Mouse (Mus musculus) forebrain, embryonic 10.5 days (tissue): ENCODE data around the gene Grm4. TPM values are rescaled to one million over a fixed set of nuclear protein-coding genes. Genes with fewer than 3 reads are reported as not detected.
A peak's percentile ranks its signal among the peaks of the same experiment; 100 is the strongest.

ENCODE experiments used
- DNase-seq: peaks from one replicate; pipeline ENCODE4 v3.0.0-alpha.2; 2017; ENCODE audit warnings: low spot score; ENCODE audit errors: extremely low spot score
- H3K27ac ChIP-seq: fragments of 300-500 bp; sonication (generic); 2 replicates; pipeline ENCODE4 v1.5.1; 2016; ENCODE audit warnings: mild to moderate bottlenecking
- H3K27me3 ChIP-seq: fragments of 300-500 bp; sonication (generic); 2 replicates; pipeline ENCODE4 v1.6.1; 2016; ENCODE audit warnings: mild to moderate bottlenecking; ENCODE audit not compliant: poor library complexity, severe bottlenecking
- H3K36me3 ChIP-seq: fragments of 300-500 bp; sonication (generic); replicated peaks from 2 replicates; pipeline ENCODE4 v1.6.1; 2016; ENCODE audit warnings: mild to moderate bottlenecking, moderate library complexity
- H3K4me1 ChIP-seq: fragments of 300-500 bp; sonication (generic); 2 replicates; pipeline ENCODE4 v1.6.1; 2016
- H3K4me3 ChIP-seq: fragments of 300-500 bp; sonication (generic); 2 replicates; pipeline ENCODE4 v1.5.1; 2016; ENCODE audit warnings: mild to moderate bottlenecking, moderate library complexity
- H3K9me3 ChIP-seq: fragments of 300-500 bp; sonication (generic); 2 replicates; pipeline ENCODE4 v1.6.1; 2016; ENCODE audit warnings: mild to moderate bottlenecking, moderate library complexity
- WGBS: fragments of 180-500 bp; shearing (Covaris S2); methylation state at CpG from one replicate; pipeline ENCODE4 v1.1.7; 2016; 5-methylcytosine and 5-hydroxymethylcytosine counted together
- polyA plus RNA-seq: library from polyadenylated mRNA; unstranded; fragments of >200 nt; fragmentation: Nextera tagmentation; extraction: Ambion mirVana; gene quantifications from 2 replicates; pipeline ENCODE4 v1.2.1, GENCODE M21; 2016

Grm4 gene
- polyA plus RNA-seq, 1 experiment from 2014 or later: 0.61 TPM

DNA sequence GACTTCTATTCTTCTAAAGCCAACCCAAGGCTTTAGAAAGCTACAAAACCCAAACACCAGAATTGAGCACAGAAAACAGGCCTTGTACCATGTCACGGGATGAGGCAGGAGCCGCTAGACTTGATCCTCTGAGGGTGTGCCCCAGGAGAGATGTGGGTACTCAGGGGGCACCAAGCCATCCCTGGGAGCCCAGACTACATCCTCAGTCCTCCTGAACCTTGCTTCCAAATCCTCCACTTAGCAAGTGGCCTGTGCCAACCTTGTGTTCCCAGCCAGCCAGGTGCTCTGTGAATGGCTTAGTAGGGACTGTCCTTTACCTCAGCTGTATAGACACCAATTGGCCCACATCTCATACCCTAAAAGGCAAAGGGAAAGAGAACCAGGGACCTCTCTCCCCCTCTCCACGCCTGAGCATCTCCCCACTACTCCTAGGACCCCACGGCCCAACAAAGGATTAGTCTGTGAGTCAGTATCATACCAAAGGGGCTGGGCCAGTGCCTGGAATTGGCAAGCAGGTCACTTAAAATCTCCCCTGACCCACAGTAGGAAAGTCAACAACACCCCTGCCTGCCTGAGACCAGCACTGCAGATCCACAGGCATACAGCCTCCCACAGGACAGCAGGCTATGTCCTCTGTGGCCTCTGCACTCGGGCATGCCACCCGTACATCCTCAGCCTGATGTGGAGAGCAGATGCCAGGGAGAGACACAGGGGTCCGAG, 14.2 kb downstream of the Grm4 start:
- Histone ChIP-seq H3K4me1 (peaks cover 97% of the 10 kb centered on the region), H3K27me3 (peaks cover 98% of the 10 kb centered on the region), H3K4me3 (no peak overlapping the region), H3K27ac (peak overlapping the region; percentile 93), H3K36me3 (no peaks in the 10 kb centered on the region), H3K9me3 (0 out of 2 replicates have a peak, but pooled peaks cover 5% of the 10 kb centered on the region)
- WGBS: 86% methylated on average over 7 of the region's 7 CpGs
- no peak for DNase-seq

DNA sequence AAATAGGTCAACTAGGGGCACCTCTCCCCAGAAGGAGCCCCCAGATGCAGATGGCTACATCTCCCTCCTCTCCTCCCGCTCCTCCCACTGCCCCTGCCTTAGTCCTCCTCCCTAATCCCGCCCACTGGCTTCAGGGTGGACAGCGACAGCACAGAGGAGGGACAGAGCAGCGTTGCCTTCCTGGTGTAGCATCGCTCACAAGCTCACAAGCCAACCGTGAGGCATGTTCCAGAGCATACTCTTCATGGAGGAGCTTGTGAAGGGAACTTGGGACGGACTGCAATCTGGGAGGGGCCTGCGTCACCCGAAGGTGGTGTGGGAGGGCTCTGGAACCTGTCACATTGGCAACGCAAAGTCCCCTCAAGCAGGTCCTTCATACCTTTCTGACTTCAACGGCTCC, 14.8 kb downstream of the Grm4 start:
- Histone ChIP-seq H3K4me3 (no peak overlapping the region), H3K9me3 (0 out of 2 replicates have a peak, but pooled peaks cover 5% of the 10 kb centered on the region), H3K27ac (peak overlapping the region; percentile 93), H3K4me1 (peaks cover 97% of the 10 kb centered on the region), H3K27me3 (peaks cover 95% of the 10 kb centered on the region), H3K36me3 (no peaks in the 10 kb centered on the region)
- DNase-seq: no peak
- WGBS: 49% methylated on average over 11 of the region's 11 CpGs

DNA sequence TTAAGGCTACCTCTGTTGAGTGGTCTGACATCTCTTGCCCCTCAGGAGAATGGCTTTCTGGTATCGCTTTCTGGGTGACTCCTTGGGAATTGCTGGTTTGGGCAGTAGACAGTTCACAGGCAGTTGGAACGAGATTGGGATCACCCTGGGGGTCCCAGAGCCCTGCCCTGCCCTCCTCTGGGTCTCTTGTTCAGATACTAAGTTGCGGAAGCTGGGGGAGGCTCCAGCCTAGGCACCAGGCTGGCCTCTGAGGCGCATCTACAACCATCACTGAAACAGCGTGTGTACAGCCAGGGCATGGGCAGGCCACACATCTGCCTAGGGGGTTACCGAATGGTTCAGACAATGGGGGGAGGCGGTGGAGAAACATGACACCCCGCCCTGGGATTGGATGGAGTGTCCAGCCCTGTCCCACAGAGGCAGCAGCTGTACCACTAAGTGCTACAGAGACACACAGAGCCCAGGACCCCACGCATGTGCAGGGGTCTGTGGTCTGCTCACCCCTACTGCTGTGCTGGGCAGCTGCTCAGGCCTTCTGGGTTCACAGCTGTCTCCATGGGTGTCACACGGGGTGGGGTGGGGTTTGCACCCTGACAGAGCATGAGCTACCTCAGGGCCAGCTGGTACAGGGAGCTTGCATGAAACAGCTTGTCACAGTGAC, 15.9 kb downstream of the Grm4 start:
- peak; percentile 79 for DNase-seq
- Histone ChIP-seq H3K4me1 (peaks cover 97% of the 10 kb centered on the region), H3K9me3 (0 out of 2 replicates have a peak, but pooled peaks cover 5% of the 10 kb centered on the region), H3K27ac (peak overlapping the region; percentile 93), H3K4me3 (peak overlapping the region; percentile 9; the same call in 1 of the 2 replicates), H3K36me3 (no peaks in the 10 kb centered on the region), H3K27me3 (peaks cover 84% of the 10 kb centered on the region)
- WGBS: 16% methylated on average over 10 of the region's 10 CpGs

DNA sequence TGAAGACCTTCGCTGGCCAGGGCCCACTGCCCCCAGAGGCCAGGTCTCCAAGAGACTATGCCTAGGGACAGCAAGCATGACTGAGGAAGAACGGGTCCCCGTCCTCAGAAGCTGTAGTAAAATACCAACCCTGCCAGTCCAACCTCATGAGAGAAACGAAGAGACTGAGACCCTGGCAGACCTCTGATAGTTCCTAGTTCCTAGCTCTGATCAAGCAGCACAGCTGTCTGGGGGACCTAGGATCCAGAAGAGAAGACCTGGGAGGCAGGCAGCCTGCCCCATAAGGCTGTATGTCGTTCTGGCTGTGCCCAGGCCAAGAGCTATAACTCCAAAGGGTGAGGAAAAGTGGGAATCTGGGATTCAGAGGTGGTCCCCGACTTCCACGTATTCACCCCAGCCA, 17.3 kb downstream of the Grm4 start:
- Histone ChIP-seq H3K27me3 (peaks cover 78% of the 10 kb centered on the region), H3K4me1 (peaks cover 100% of the 10 kb centered on the region), H3K4me3 (no peak overlapping the region), H3K27ac (peak overlapping the region; percentile 93), H3K9me3 (0 out of 2 replicates have a peak, but pooled peaks cover 5% of the 10 kb centered on the region), H3K36me3 (no peaks in the 10 kb centered on the region)
- no peak for DNase-seq
- WGBS: 81% methylated on average over 7 of the region's 7 CpGs

DNA sequence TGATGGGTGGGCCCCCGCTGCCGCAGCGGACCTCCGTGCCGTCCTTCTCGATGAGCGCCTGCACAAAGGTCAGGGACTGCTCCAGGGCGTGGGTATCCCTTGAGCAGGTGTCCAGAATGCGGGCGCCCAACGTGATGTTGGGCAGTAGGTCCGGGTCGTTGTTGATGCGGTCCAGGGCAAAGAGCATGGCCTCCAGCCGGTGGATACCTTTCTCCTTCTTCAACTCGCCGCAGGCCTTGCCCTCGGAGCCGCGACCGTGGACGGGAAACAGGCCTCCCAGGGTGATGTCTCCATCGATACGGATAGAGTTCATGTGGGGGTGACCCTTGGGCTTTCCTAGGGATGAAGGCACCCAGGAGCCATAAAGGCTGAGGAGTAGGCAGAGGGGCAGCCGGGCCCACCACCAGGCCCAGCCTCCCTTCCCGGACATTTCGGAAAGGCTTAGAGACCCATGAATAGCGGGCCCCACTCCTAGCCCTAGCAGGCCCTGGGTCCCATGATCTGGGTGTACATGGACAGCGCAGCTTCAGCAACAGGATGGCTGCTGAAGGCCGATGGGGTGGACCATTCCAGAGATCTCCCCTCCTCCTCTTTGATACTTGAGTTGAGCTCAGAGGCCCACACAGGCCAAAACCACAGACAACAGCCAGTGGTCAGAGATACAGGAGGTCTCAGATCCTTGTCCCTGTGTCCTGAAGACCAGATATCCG, 18.3 kb downstream of the Grm4 start:
- peak overlapping the region; percentile 93 for H3K27ac ChIP-seq
- H3K27me3 ChIP-seq: peaks cover 69% of the 10 kb centered on the region
- H3K36me3 ChIP-seq: no peaks in the 10 kb centered on the region
- peak overlapping the region; percentile 33 for H3K4me3 ChIP-seq
- H3K4me1 ChIP-seq: peaks cover 98% of the 10 kb centered on the region
- 60% methylated on average over 31 of the region's 31 CpGs for WGBS
- H3K9me3 ChIP-seq: 0 out of 2 replicates have a peak, but pooled peaks cover 5% of the 10 kb centered on the region
- DNase-seq: no peak

DNA sequence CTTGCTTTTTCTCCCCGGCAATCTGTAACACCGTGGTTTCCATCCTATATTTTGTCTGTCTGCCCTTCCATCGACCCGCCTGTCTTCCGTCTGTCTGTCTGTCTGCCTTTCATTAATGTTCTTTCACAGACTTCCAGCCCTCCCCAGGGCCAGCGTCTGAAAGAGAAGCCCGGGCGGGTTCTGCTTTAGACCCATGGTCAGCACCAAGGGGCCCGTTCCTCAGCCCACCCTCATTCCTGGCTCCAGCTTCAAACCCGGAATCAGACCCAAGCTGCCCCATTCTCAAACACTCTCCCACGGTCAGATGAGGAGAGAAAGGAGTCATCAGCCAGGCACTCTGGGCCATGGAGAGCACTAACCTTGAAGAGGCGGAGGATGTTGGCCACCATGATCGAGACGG, 18.9 kb downstream of the Grm4 start:
- DNase-seq: no peak
- 0 out of 2 replicates have a peak, but pooled peaks cover 5% of the 10 kb centered on the region for H3K9me3 ChIP-seq
- peaks cover 92% of the 10 kb centered on the region for H3K4me1 ChIP-seq
- no peaks in the 10 kb centered on the region for H3K36me3 ChIP-seq
- peak overlapping the region; percentile 93 for H3K27ac ChIP-seq
- H3K27me3 ChIP-seq: peaks cover 63% of the 10 kb centered on the region
- H3K4me3 ChIP-seq: peak overlapping the region; percentile 33
- 23% methylated on average over 14 of the region's 14 CpGs for WGBS

DNA sequence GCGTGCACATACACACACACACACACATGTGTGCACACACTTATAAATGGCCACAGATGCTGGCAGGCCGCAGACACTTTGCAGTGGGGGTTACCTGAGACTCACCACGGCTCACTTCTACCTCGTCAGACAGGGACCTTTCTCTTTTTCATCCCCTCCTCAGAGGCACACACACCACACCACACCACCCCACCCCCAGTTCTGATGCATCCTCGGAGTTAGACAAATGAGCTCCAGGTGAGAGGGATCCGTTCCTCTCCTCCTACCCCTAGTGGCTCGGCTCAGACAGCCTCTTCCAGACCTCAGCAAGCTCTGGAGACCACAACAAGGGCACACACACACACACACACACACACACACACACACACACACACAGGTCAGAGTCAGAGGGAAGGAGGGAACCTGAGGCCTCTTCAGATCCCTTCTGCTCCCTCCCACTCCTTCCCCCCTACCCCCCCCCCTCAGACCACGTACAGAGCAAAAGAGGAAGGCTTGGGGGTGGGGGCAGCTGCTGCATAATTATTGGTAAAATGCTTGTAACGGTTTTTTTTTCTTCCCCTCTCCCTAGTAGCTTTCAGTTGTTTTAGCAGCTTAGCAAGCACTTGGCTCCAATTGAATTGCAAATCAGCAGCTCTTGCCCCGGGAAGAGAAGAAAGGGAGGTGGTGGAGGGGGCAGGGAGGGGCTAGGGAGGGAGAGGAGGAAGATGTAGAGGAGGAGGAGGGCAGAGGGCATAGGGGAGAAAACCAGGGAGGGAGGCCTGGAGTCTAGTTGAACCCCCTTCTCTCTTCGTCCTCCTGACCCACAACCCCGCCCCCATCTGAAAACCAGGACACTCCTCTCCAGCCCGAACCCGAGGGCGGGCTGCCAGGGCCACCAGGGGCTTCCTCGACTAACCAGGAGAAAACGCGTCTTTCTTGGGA, 19.6 kb downstream of the Grm4 start:
- 5% methylated on average over 18 of the region's 18 CpGs for WGBS
- DNase-seq: peak; percentile 87

DNA sequence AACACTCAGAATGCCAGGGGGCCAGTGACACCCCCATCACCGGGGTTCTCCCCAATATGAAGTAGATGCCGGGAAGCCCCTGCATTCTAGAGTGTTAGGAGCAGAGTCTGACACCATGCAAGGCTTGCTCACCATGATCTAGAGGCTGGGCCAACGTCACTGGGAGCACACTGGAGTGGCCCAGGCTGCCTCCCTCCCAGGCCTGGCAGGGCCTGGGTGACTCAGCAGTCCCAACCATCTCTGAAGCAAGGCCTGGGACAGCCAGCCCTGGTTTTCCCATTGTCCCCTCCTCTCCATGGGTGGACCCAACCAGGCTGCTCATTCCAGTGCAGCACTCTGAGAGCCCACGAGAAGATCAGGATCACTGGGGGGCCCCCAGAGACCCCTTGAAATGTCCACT, 20.4 kb downstream of the Grm4 start:
- no peaks in the 10 kb centered on the region for H3K36me3 ChIP-seq
- peak overlapping the region; percentile 93 for H3K27ac ChIP-seq
- 0 out of 2 replicates have a peak, but pooled peaks cover 5% of the 10 kb centered on the region for H3K9me3 ChIP-seq
- WGBS: 39% methylated on average over 4 of the region's 4 CpGs
- peaks cover 48% of the 10 kb centered on the region for H3K27me3 ChIP-seq
- H3K4me3 ChIP-seq: peak overlapping the region; percentile 33
- DNase-seq: no peak
- peaks cover 80% of the 10 kb centered on the region for H3K4me1 ChIP-seq

More for the DNA sequence above, 19.6 kb downstream of the Grm4 start:
- Histone ChIP-seq H3K9me3 (0 out of 2 replicates have a peak, but pooled peaks cover 5% of the 10 kb centered on the region), H3K36me3 (no peaks in the 10 kb centered on the region), H3K27ac (peak overlapping the region; percentile 93), H3K4me1 (peaks cover 85% of the 10 kb centered on the region), H3K27me3 (peaks cover 56% of the 10 kb centered on the region), H3K4me3 (peak overlapping the region; percentile 33)

DNA sequence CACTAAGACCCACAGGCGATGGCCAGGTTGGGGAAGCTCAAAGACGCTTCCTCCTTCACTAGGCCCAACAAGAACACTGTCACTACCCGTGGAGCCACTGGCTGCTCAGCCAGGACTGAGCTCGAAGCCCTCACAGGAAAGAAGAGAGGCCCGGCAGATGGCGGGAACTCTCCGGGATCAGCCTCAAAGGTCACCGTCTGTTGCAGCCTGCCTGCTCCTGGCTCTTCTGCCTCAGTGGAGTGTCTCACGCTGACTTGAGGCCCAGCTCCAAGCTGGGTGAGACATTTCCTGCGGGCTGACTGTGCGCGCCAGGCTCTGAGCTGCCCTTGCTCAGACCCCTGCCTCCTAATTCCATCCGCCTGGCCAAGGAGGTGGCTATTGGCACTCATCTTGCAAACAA, 22.1 kb downstream of the Grm4 start:
- H3K27me3 ChIP-seq: peaks cover 39% of the 10 kb centered on the region
- no peak for DNase-seq
- H3K27ac ChIP-seq: peak overlapping the region; percentile 93
- H3K36me3 ChIP-seq: no peaks in the 10 kb centered on the region
- H3K9me3 ChIP-seq: 0 out of 2 replicates have a peak, but pooled peaks cover 5% of the 10 kb centered on the region
- H3K4me3 ChIP-seq: no peak overlapping the region
- H3K4me1 ChIP-seq: peaks cover 75% of the 10 kb centered on the region
- WGBS: 82% methylated on average over 13 of the region's 13 CpGs

DNA sequence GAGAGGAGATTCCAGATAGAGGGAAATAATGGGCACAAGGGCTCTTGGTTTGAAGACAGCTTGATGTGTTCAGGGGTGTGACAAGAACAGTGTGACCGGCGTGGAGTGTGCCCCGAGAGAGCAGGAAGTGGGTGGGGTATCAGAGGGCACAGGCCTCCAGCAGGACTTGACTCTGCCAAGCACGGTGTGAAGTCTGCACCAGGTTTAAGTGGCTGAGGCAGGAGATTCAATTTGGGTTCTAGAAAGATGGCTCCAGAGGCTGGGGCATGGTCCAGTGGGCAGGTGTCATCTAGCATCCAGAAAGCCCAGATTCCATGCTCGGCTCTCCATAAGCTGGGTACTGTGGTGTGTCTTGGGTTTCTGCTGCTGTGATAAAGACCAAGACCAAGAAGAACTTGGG, 23.4 kb downstream of the Grm4 start:
- 0 out of 2 replicates have a peak, but pooled peaks cover 3% of the 10 kb centered on the region for H3K9me3 ChIP-seq
- 87% methylated on average over 5 of the region's 5 CpGs for WGBS
- H3K27ac ChIP-seq: no peak overlapping the region
- H3K27me3 ChIP-seq: peaks cover 26% of the 10 kb centered on the region
- no peak overlapping the region for H3K4me3 ChIP-seq
- H3K4me1 ChIP-seq: peaks cover 69% of the 10 kb centered on the region
- no peaks in the 10 kb centered on the region for H3K36me3 ChIP-seq
- DNase-seq: no peak

DNA sequence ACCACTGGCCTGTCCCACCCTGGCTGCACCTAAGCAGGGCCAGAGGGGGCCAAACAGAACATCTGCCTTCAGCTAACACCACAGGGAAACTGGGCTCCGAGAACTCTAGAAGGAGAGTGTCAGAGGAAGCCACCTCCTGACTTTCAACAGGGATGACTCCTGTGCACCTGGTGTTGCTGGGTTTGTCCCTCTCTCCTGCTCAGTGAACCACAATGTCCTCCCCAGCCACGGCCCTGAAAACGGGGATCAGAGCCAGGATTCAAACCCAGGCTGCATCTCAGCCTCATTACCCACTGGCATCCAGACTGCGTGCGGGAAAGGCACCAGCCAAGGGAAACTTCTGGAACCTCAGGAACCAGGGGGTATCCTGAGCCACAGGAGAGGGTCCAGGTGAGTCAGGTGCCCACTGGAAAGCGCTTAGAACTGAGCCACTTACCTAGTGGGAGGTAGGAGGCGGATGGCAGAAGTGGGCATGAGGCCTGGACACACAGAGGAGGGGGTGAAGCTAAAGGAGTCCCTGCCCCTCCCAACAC, 26.1 kb downstream of the Grm4 start:
- H3K4me3 ChIP-seq: no peak overlapping the region
- no peak overlapping the region for H3K27ac ChIP-seq
- no peak for DNase-seq
- no peaks in the 10 kb centered on the region for H3K36me3 ChIP-seq
- WGBS: 83% methylated on average over 7 of the region's 7 CpGs
- H3K27me3 ChIP-seq: peaks cover 15% of the 10 kb centered on the region
- H3K4me1 ChIP-seq: peaks cover 46% of the 10 kb centered on the region
- H3K9me3 ChIP-seq: no peaks in the 10 kb centered on the region
